Mouse (Mus musculus): ENCODE measurements around the gene Il17rd.

DNA sequence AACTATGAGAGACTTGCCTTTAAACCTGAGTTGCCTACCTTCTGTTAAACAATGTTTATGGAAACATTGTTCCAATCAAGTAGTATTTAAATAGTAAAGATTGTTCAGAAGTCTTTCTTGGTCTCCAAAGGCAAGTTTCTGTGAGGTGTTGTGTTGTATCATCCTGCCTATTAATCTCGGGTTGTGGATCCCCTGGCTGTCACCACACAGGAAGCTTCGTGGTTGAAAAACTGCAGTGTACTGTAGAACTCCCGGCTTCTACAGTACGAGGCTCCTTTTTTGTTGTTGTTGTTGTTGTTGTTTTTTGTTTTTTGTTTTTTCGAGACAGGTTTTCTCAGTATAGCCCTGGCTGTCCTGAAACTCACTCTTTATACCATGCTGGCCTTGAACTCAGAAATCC lies 46.7 kb downstream of the Il17rd start:
- no peak for TF ChIP-seq CTCF (IDR thresholded peaks at IDR 0.05; ENCODE audit: extremely low read depth, insufficient read depth, insufficient read length, insufficient replicate concordance)
- no peak for TF ChIP-seq POLR2A (IDR thresholded peaks at IDR 0.05; ENCODE audit: low read depth, low read length)

Measured in spleen, adult 2 months (tissue).